Mouse (Mus musculus) ES-CJ7 (cell line): ENCODE results near the gene Olfr1253.

Source experiments
- DNase-seq: peaks from one replicate; pipeline ENCODE4 v3.0.0; 2011; ENCODE audit warnings: low read depth, low spot score

Gene Olfr1253

GRCm38 (mm10) chr2:89756990-89757389 lies at the start of gene Olfr1253:
Gene Olfr1253, minus strand, starts transcription at chr2:89757090.
- DNase-seq = no peak

DNA sequence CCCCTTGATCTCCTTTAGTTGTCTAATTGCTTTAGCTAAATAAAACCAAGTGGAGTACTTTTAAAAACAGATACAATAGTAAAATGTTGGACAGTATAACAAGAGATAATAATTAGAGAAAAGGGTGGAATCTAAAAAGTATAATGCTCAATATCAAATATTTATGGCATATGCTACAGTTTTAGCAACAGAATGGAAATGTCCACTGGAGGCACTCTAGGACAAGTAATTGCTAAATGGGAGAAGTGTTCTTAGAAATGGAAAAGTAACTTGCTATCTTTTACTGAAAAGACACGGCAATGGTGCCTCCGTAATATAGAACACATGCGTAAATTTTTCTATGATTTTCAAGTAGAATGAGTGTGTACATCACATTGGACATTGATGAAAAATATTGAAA lies 42.7 kb upstream of the Olfr1253 start:
- no peak for DNase-seq

DNA sequence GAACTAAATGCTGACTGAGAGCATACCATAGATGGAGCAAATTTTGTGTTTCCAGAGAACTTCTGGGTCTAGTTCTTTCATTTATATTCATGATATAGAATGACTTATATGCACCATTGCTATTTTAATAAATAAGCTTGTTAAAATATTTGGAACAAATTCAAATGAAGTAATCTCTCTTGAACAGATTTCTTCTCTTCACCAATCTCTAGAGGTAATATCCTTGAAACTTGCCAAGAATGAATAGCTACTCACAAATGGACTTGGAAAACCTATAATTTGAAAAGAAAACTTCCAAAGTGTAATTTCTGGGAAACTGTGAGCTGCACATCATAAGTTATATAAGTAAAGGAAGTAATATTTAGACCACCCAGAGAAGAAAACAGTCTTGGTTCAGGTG lies 36.6 kb upstream of the Olfr1253 start, which contains the start of gene Olfr1254:
TSS of gene Olfr1254 (minus strand) at position 101 of the 400 bp plus-strand sequence.
- DNase-seq = no peak

- DNase-seq = no peak
Observed at GRCm38 (mm10) chr2:89724912-89725311, 32.0 kb downstream of the Olfr1253 start, which contains the start of gene Olfr1252. Gene Olfr1252, minus strand, starts transcription at chr2:89725012.
